Mouse (Mus musculus): ENCODE measurements around the gene Tmem43. TPM values are rescaled to one million over a fixed set of nuclear protein-coding genes. Genes with fewer than 3 reads are reported as not detected.

Tmem43 gene
- polyA plus RNA-seq, 1 experiment from 2014 or later, result 66.4 TPM

DNA sequence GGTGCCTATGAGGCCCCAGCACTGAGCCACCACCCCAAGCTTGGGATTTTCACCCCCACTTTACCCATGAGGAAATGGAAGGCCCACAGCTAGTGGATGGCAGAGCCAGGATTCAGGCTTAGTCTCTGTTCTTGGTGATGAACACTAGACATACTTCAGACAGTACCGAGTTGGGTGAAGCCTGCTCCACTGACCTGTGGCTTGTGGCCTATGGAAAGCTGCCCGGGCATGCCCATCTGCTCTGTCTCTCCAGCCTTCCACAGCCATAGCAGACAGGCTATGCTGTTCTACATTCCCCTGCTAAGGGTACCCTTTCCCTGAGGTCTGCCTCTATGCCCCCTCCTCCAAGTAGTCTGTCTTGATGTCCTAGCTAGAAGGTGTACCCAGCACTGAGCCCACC, 3.0 kb downstream of the Tmem43 start:
- Histone ChIP-seq H3K4me2 (ENCODE audit: low read depth, severe bottlenecking) (no peak overlapping the region), H3K9ac (ENCODE audit: low read length) (no peak overlapping the region), H3K27me3 (ENCODE audit: control insufficient read depth, insufficient read depth, low read length) (no peaks in the 10 kb centered on the region), H3K27ac (replicated peaks; ENCODE audit: low read depth, low read length) (no peak overlapping the region), H3K36me3 (ENCODE audit: control insufficient read depth, insufficient read depth, low read length) (peaks cover 18% of the 10 kb centered on the region), H3K9me3 (ENCODE audit: control insufficient read depth, low read length) (no peaks in the 10 kb centered on the region), H3K4me3 (ENCODE audit: low read depth, low read length) (no peak overlapping the region), H3K4me1 (ENCODE audit: control insufficient read depth, insufficient read depth, low read length) (peaks cover 13% of the 10 kb centered on the region)
- 91% methylated on average over 2 of the region's 2 CpGs for WGBS
- no peak for DNase-seq (ENCODE audit: low spot score)
- no peak for ATAC-seq (ENCODE audit: insufficient number of reproducible peaks, low FRiP score, low TSS enrichment, low read depth)

DNA sequence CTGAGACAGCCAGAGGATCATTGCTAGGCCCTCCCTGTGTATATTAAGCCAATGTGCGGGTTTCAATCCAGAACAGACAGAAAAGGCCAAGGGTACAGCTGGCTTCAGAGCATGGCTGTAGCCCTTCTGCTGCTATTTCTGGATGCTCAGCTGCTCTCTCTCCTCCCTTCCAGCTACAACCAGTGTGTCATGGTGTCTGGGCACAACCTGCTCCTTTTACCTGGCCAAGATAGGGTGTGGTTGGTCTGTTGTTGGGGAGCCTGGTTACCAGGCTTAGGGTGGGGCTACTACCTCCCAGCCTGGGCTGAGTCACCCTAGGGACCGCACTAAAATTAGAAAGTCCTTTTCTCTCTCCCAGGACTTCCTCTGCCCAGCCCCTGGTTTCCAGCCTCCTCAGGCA, 9.9 kb downstream of the Tmem43 start:
- Histone ChIP-seq H3K4me3 (ENCODE audit: low read depth, low read length) (no peak overlapping the region), H3K27me3 (ENCODE audit: control insufficient read depth, insufficient read depth, low read length) (no peaks in the 10 kb centered on the region), H3K36me3 (ENCODE audit: control insufficient read depth, insufficient read depth, low read length) (peaks cover 25% of the 10 kb centered on the region), H3K27ac (replicated peaks; ENCODE audit: low read depth, low read length) (no peak overlapping the region), H3K4me2 (ENCODE audit: low read depth, severe bottlenecking) (no peak overlapping the region), H3K4me1 (ENCODE audit: control insufficient read depth, insufficient read depth, low read length) (no peaks in the 10 kb centered on the region), H3K9ac (ENCODE audit: low read length) (no peak overlapping the region), H3K9me3 (ENCODE audit: control insufficient read depth, low read length) (no peaks in the 10 kb centered on the region)
- ATAC-seq (ENCODE audit: insufficient number of reproducible peaks, low FRiP score, low TSS enrichment, low read depth) (no peak), DNase-seq (ENCODE audit: low spot score) (no peak)
- WGBS, result 98% methylated on average over 2 of the region's 2 CpGs

DNA sequence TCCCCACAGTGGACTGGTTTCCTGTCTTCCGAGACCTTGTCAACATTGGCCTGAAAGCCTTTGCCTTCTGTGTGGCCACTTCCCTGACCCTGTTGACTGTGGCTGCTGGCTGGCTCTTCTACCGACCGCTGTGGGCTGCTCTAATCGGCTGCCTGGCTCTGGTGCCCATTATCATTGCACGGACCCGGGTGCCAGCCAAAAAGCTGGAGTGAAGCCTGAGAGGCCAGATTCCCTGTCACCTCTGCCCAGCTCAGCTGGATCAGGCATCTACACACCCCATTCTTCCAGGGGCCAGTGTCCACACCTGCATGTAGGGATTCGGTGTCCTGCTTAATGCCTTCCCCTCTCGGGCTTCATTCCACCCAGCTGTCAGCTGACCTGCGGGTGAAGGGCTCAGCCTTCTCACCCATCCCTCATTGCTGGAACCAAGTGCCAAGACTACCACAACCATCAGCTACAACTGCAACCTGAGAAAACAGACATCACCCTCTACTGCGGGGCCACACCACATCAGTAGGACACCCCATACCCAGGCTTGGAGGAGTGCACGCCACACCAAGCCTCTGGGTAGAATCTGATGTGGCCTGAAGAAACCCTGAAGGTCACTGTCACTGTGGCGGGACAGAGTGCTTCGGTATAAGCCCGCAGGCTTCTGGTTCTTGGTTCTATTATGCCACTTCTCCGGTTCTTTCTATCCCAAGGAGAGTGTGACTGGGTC, 13.4 kb downstream of the Tmem43 start:
- Histone ChIP-seq H3K27ac (replicated peaks; ENCODE audit: low read depth, low read length) (no peak overlapping the region), H3K4me1 (ENCODE audit: control insufficient read depth, insufficient read depth, low read length) (no peaks in the 10 kb centered on the region), H3K4me2 (ENCODE audit: low read depth, severe bottlenecking) (no peak overlapping the region), H3K9me3 (ENCODE audit: control insufficient read depth, low read length) (no peaks in the 10 kb centered on the region), H3K4me3 (ENCODE audit: low read depth, low read length) (no peak overlapping the region), H3K27me3 (ENCODE audit: control insufficient read depth, insufficient read depth, low read length) (no peaks in the 10 kb centered on the region), H3K9ac (ENCODE audit: low read length) (no peak overlapping the region), H3K36me3 (ENCODE audit: control insufficient read depth, insufficient read depth, low read length) (peaks cover 17% of the 10 kb centered on the region)
- no peak for ATAC-seq (ENCODE audit: insufficient number of reproducible peaks, low FRiP score, low TSS enrichment, low read depth)
- 93% methylated on average over 15 of the region's 15 CpGs for whole genome bisulfite sequencing
- no peak for DNase-seq (ENCODE audit: low spot score)

DNA sequence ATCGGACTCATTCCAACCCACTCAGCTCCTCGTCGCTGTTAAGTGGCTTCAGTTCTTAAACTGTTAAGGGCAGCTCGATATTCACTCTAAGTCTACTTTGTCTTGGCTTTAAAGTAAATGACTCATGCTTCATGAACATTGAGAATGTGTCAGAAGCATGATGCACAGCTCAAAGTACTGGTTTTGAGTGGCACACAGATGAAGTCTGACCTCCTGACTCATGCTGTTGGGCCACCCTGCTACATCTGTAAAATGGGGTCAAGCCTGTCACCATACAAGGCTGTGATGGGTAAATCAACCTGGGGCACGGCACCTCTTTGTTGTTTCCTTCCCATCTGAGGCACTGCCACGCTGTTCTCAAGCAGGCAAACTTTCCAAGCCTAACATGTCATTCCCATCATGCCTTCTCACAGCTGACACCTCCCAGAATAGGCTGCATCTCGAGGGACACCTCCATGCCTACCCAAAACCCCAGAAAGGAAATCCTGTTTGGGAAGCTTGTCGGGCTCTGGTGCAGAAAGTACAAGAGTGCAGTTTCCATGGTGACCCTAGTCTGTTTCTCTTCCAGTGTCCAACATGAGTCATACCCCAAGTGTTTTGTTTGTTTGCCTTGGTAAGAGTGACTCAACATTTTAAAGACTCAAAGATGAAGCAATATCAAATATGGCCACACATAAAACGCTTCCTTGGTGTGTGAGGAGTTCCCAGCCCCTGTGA, 15.2 kb downstream of the Tmem43 start:
- no peaks in the 10 kb centered on the region for H3K27me3 ChIP-seq (ENCODE audit: control insufficient read depth, insufficient read depth, low read length)
- H3K4me3 ChIP-seq (ENCODE audit: low read depth, low read length), result no peak overlapping the region
- no peak for DNase-seq (ENCODE audit: low spot score)
- peaks cover 18% of the 10 kb centered on the region for H3K36me3 ChIP-seq (ENCODE audit: control insufficient read depth, insufficient read depth, low read length)
- no peaks in the 10 kb centered on the region for H3K4me1 ChIP-seq (ENCODE audit: control insufficient read depth, insufficient read depth, low read length)
- no peak for ATAC-seq (ENCODE audit: insufficient number of reproducible peaks, low FRiP score, low TSS enrichment, low read depth)
- H3K4me2 ChIP-seq (ENCODE audit: low read depth, severe bottlenecking), result no peak overlapping the region
- H3K9ac ChIP-seq (ENCODE audit: low read length), result no peak overlapping the region
- no peak overlapping the region for H3K27ac ChIP-seq (replicated peaks; ENCODE audit: low read depth, low read length)
- WGBS, result 90% methylated on average over 9 of the region's 9 CpGs
- no peaks in the 10 kb centered on the region for H3K9me3 ChIP-seq (ENCODE audit: control insufficient read depth, low read length)

DNA sequence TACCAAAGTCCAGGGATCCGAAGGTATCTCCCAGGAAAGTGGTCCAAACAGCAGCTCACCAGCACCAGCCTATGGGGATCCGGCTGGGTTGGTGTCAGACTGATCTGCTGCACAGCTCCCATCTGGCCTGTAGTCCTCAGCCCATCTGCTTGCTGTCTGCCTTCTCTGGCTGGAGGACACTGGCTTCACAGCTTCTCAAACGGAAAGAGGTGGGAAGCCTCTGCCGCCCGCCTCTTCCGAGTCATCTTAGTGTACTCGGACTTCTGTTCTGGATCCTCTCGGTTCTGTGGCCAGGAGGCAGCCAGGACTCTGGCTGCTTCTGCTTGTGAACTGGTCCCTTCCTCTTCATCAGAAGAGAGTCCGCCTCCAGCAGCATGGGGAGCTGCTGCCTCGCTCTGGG, 16.4 kb downstream of the Tmem43 start:
- no peaks in the 10 kb centered on the region for H3K27me3 ChIP-seq (ENCODE audit: control insufficient read depth, insufficient read depth, low read length)
- WGBS, result 85% methylated on average over 10 of the region's 10 CpGs
- no peak overlapping the region for H3K4me3 ChIP-seq (ENCODE audit: low read depth, low read length)
- no peak overlapping the region for H3K9ac ChIP-seq (ENCODE audit: low read length)
- DNase-seq (ENCODE audit: low spot score) (no peak), ATAC-seq (ENCODE audit: insufficient number of reproducible peaks, low FRiP score, low TSS enrichment, low read depth) (no peak)
- peaks cover 16% of the 10 kb centered on the region; the same call in 1 of the 2 replicates for H3K36me3 ChIP-seq (ENCODE audit: control insufficient read depth, insufficient read depth, low read length)
- H3K4me2 ChIP-seq (ENCODE audit: low read depth, severe bottlenecking), result no peak overlapping the region
- no peaks in the 10 kb centered on the region for H3K9me3 ChIP-seq (ENCODE audit: control insufficient read depth, low read length)
- no peaks in the 10 kb centered on the region for H3K4me1 ChIP-seq (ENCODE audit: control insufficient read depth, insufficient read depth, low read length)
- H3K27ac ChIP-seq (replicated peaks; ENCODE audit: low read depth, low read length), result no peak overlapping the region

DNA sequence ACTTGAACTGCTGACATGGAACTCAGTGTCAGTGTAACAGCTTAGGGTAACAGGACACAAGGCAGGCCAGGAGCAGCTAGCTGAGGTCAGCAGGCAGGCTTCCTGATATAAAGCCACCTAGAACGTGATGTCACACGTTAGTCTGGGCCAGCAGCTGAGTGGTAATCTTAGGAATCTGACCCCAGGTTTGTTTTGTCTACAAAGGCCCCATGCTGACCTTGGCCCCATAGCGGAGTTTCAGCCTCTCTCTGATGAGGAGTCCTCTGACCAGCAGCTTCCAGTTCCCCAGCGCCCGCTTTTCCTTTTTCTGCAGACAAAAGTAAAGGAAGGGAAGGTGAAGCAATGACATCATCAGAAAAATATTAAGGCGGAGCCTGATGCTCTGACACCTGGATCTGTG, 17.5 kb downstream of the Tmem43 start:
- peaks cover 13% of the 10 kb centered on the region; the same call in 1 of the 2 replicates for H3K36me3 ChIP-seq (ENCODE audit: control insufficient read depth, insufficient read depth, low read length)
- no peak overlapping the region for H3K4me2 ChIP-seq (ENCODE audit: low read depth, severe bottlenecking)
- no peaks in the 10 kb centered on the region for H3K9me3 ChIP-seq (ENCODE audit: control insufficient read depth, low read length)
- no peak overlapping the region for H3K4me3 ChIP-seq (ENCODE audit: low read depth, low read length)
- no peaks in the 10 kb centered on the region for H3K27me3 ChIP-seq (ENCODE audit: control insufficient read depth, insufficient read depth, low read length)
- DNase-seq (ENCODE audit: low spot score) (no peak), ATAC-seq (ENCODE audit: insufficient number of reproducible peaks, low FRiP score, low TSS enrichment, low read depth) (no peak)
- 83% methylated on average over 6 of the region's 6 CpGs for WGBS
- H3K4me1 ChIP-seq (ENCODE audit: control insufficient read depth, insufficient read depth, low read length), result no peaks in the 10 kb centered on the region
- H3K27ac ChIP-seq (replicated peaks; ENCODE audit: low read depth, low read length), result no peak overlapping the region
- H3K9ac ChIP-seq (ENCODE audit: low read length), result no peak overlapping the region

DNA sequence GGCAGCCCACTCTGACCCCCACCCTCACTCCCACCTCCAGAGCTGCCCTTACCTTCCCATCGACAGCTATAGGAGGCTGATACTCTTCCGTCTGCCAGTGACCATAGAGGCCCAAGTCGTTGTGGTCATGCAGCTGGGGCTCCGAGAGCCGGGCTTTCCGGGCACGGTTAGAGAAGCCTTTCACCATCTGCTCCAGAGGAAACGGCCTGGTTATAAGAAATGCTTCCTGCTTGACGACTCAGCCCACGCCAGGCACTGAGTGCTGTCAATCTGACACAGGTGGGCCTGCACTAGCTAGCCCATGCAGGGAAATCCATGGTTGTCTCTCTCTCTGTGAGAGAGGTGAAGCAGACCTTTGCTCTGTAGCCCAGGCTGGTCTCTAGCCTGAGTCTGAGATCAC, 19.6 kb downstream of the Tmem43 start:
- Histone ChIP-seq H3K9me3 (ENCODE audit: control insufficient read depth, low read length) (no peaks in the 10 kb centered on the region), H3K9ac (ENCODE audit: low read length) (no peak overlapping the region), H3K4me2 (ENCODE audit: low read depth, severe bottlenecking) (no peak overlapping the region), H3K27ac (replicated peaks; ENCODE audit: low read depth, low read length) (no peak overlapping the region), H3K36me3 (ENCODE audit: control insufficient read depth, insufficient read depth, low read length) (peaks cover 9% of the 10 kb centered on the region; the same call in 1 of the 2 replicates), H3K27me3 (ENCODE audit: control insufficient read depth, insufficient read depth, low read length) (no peaks in the 10 kb centered on the region), H3K4me3 (ENCODE audit: low read depth, low read length) (no peak overlapping the region), H3K4me1 (ENCODE audit: control insufficient read depth, insufficient read depth, low read length) (no peaks in the 10 kb centered on the region)
- WGBS, result 90% methylated on average over 10 of the region's 10 CpGs
- ATAC-seq (ENCODE audit: insufficient number of reproducible peaks, low FRiP score, low TSS enrichment, low read depth) (no peak), DNase-seq (ENCODE audit: low spot score) (no peak)

DNA sequence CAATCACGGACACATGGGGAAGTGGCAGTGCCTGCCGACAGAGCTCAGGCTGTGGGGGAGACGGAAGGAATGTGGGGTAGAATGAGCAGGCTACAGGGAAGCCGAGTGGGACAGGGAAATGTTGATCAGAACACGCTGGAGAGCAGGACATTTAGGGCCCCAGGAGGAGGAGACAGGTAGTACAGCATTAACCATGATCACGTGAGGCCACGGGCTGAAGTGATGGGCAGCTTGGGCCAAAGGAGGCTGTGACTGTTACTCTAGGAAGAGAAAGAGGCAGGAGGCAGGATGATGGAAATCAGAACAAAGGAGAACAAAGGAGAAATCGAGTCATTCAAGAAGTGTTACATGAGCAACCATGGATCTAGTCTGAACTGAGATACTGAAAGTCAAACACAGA, 21.0 kb downstream of the Tmem43 start:
- H3K9ac ChIP-seq (ENCODE audit: low read length), result no peak overlapping the region
- H3K9me3 ChIP-seq (ENCODE audit: control insufficient read depth, low read length), result no peaks in the 10 kb centered on the region
- DNase-seq (ENCODE audit: low spot score) (no peak), ATAC-seq (ENCODE audit: insufficient number of reproducible peaks, low FRiP score, low TSS enrichment, low read depth) (no peak)
- H3K27ac ChIP-seq (replicated peaks; ENCODE audit: low read depth, low read length), result no peak overlapping the region
- H3K36me3 ChIP-seq (ENCODE audit: control insufficient read depth, insufficient read depth, low read length), result peaks cover 11% of the 10 kb centered on the region; the same call in 1 of the 2 replicates
- H3K4me2 ChIP-seq (ENCODE audit: low read depth, severe bottlenecking), result no peak overlapping the region
- H3K27me3 ChIP-seq (ENCODE audit: control insufficient read depth, insufficient read depth, low read length), result no peaks in the 10 kb centered on the region
- H3K4me1 ChIP-seq (ENCODE audit: control insufficient read depth, insufficient read depth, low read length), result no peaks in the 10 kb centered on the region
- no peak overlapping the region for H3K4me3 ChIP-seq (ENCODE audit: low read depth, low read length)
- 89% methylated on average over 8 of the region's 8 CpGs for WGBS

Measured in limb, embryonic 11.5 days (tissue).